Mouse (Mus musculus) mouse embryonic stem cell (cell line): ENCODE measurements at regions not wholly inside any gene's neighbourhood (a gene's known extent, or its start where the extent isn't known, plus 50 kb on each side); places are given as distances from the start of the nearest gene placed in this dataset.

Source experiments
- in situ Hi-C, 2 experiments: fragments of 300-500 bp; cut with MboI; formaldehyde crosslinking; loops; 1 replicate in 1 of 2; 3 replicates in 1 of 2; pipeline ENCODE4 v1.14.3; 2019 to 2020; ENCODE audit warnings: low sequenced_read_pairs in 2 of 2, low pct_unique_long_range_greater_than_20kb in 1 of 2, mixed read lengths in 1 of 2; ENCODE audit not compliant: unreplicated experiment in 1 of 2

GRCm38 (mm10) chr13:39376269-39376668 lies 415.6 kb upstream of the Slc35b3 start:
- in situ Hi-C loops, result no loop called here

DNA sequence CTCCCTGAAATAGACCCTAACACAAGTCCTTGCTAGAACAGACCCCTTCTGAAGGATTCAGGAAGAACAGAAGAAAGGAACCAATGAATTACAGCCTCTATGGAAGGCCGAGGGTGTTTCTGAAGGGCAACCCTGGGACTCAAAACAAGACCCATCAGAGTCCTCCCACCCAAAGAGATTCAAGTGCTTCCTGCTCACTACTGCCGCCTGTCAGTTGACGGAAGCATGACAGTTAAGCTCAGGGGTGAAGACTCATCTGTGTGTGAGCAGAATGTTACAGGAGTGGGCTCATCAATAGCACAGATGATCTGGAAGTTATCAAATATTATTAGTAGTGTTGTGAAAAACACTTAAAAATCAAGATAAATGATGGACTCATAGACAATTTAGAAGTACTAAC lies 411.9 kb upstream of the Slc35b3 start:
- in situ Hi-C loops, result no loop called here

DNA sequence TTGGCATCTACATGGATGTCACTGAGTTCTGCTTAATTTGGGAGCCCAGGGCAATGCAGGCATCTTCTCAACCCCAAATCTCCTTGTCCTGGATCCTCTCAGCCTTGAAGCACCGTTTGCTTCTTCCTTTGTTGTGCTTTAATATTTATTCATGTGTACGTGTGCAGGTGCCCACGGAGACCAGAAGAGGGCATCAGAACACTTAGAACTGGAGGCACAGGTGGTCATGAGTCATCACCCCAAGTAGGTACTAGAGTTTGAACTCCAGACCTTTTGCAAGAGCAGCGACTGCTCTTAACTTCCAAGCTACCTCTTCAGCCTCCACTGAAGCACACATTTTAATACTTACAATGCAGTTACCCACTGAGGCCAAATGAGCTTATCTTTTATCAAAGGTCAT lies 403.0 kb upstream of the Slc35b3 start:
- in situ Hi-C loops, result no loop called here

GRCm38 (mm10) chr13:39362536-39362935 lies 401.9 kb upstream of the Slc35b3 start:
- in situ Hi-C loops, result no loop called here

GRCm38 (mm10) chr13:39351606-39352005 lies 390.9 kb upstream of the Slc35b3 start:
- in situ Hi-C loops, result no loop called here

- in situ Hi-C loops, result no loop called here
These were observed 390.0 kb upstream of the Slc35b3 start for GRCm38 (mm10) chr13:39350668-39351067.

DNA sequence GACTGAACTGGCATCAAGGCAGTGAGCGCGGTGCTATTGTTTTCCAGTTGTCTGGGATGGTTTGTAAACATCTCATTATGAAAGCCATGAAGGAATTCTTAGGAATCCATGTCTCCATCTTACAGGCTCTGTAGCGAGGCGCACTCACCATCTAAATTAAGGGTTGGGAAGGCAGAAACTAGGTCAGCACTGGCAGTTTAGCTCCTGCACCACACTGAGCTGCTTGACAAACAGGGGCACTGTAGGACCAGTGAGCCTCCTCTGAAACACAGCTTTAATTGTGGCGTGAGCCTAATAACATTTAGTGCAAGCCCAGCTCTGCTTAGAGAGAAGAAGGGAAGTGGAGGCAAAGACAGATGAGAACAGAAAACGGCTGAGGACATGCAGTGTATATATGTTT lies 387.1 kb upstream of the Slc35b3 start:
- in situ Hi-C loops, result no loop called here

GRCm38 (mm10) chr13:39334874-39335273 lies 374.2 kb upstream of the Slc35b3 start:
- in situ Hi-C loops, result no loop called here

DNA sequence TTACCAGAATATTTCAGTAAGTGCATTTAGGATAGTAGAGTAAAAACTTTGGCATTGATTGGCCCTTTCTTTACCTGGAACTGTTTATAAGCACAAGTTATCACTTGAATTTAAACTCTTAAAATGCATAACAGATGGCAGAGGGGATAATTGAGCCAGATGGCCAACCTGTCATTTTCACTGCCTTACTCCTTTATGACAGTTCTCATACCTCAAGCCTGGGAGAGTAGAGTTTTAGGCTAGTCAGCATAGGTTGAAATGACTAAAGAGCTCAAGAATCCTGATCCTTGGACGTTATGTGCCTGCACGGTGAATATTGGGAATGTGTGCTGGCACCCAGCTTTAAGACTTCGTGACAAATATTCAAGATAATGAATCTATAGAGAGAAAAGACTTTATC lies 369.1 kb upstream of the Slc35b3 start:
- in situ Hi-C loops, result no loop called here

- in situ Hi-C loops, result no loop called here
These were observed 365.5 kb upstream of the Slc35b3 start for GRCm38 (mm10) chr13:39326176-39326575.

- in situ Hi-C loops, result no loop called here
These were observed 360.4 kb upstream of the Slc35b3 start for GRCm38 (mm10) chr13:39321111-39321510.

DNA sequence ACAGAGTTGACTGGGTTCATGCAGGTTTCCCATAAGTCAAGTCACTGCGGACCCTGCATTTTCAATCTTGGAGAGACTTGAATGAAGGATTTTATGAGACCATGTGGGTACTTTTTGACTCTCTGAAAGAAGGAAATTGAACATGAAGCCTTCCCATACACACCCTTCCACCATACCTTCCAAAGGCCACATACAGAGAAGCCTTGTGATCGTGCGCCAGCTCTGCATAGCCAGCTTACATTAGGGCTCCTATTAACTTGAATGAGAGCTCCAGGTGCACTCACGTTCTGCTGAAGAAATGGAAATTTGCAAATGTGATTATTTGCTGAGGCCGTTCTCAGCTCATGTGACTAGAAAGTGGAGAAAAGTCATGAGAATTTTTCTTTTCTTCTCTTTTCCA lies 349.1 kb upstream of the Slc35b3 start:
- in situ Hi-C loops, result no loop called here

DNA sequence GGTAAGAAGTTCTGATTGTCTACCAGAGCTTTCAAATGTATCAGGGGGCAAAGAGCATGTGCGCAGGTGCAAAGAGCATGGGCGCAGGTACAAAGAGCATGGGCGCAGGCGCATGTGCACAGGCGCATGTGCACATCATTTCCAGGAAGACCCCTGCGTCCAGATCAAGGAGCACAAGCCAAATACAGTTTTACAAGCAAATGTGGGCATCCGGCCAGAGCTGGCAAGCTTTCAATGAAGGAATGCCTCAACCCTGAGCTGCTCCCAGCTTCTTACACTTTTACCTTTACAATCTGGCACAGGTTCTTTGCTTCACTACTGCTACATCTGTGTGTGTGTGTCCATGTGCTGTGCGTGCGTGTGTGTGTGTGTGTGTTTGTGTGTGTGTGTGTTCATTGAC lies 347.2 kb upstream of the Slc35b3 start:
- in situ Hi-C loops, result no loop called here

GRCm38 (mm10) chr13:39306851-39307250 lies 346.2 kb upstream of the Slc35b3 start:
- in situ Hi-C loops, result no loop called here

- in situ Hi-C loops, result no loop called here
These were observed 336.5 kb upstream of the Slc35b3 start for GRCm38 (mm10) chr13:39297129-39297528.

- in situ Hi-C loops, result no loop called here
These were observed 329.7 kb upstream of the Slc35b3 start for GRCm38 (mm10) chr13:39290216-39290960.

DNA sequence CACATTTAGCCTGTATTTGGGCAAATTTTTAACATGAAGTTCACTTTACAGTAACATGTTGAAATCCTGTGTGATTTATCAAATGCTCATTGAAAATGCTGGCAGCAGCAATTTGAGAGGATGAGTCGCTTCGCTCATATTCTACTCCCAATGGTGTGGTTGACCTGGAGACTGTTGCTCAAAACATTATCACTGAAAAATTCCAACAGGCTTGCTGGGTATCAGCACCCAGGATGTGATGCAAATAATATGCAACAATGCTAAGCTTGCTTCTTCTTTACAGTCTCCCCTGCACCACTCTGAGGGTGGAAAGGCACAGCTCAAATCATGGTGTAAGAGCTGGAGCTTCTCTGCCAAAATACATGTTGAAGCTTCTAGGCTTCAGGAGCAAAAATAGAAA lies 321.6 kb upstream of the Slc35b3 start:
- in situ Hi-C loops, result no loop called here

- in situ Hi-C loops, result no loop called here
These were observed 317.4 kb upstream of the Slc35b3 start for GRCm38 (mm10) chr13:39278101-39278500.

GRCm38 (mm10) chr13:39266024-39266423 lies 305.3 kb upstream of the Slc35b3 start:
- in situ Hi-C loops, result no loop called here

DNA sequence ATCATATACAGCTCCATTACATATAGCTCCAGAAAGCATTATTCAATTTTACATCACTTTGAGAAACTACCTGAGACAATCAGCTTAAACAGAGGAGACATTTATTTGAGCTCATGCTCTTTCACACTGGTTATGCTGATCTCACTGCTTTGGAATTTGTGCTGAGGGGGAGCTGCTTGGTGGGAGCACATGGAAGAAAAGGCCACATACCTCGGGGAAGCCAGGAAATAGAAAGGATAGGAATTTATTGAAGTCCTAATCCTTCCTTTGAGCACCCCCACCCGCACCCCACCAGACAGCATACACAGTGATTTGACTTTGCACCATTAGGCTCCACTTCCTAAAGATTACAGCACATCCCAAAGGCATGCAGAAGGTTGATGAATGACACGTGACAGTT lies 296.0 kb upstream of the Slc35b3 start:
- in situ Hi-C loops, result no loop called here

GRCm38 (mm10) chr13:39255338-39255737 lies 294.7 kb upstream of the Slc35b3 start:
- in situ Hi-C loops, result no loop called here
